Mouse (Mus musculus) naive thymus-derived CD4-positive, alpha-beta T cell, adult 2 months (primary cell): ENCODE results near the gene Rag2.

ENCODE experiments used
- DNase-seq: peaks from one replicate; pipeline ENCODE4 v3.0.0-alpha.2; 2011; ENCODE audit warnings: low read depth

Gene Rag2

GRCm38 (mm10) chr2:101624526-101624925 lies at the start of gene Rag2:
TSS of gene Rag2 (plus strand) at chr2:101624718.
- no peak for DNase-seq

GRCm38 (mm10) chr2:101577243-101577642 lies 47.3 kb upstream of the Rag2 start:
- DNase-seq = no peak

GRCm38 (mm10) chr2:101580027-101580426 lies 44.5 kb upstream of the Rag2 start:
- no peak for DNase-seq

GRCm38 (mm10) chr2:101580428-101580827 lies 44.1 kb upstream of the Rag2 start:
- no peak for DNase-seq

- no peak for DNase-seq
Observed at GRCm38 (mm10) chr2:101580977-101581376, 43.5 kb upstream of the Rag2 start.

GRCm38 (mm10) chr2:101581418-101581817 lies 43.1 kb upstream of the Rag2 start:
- no peak for DNase-seq

- DNase-seq = no peak
Observed at GRCm38 (mm10) chr2:101591356-101591755, 33.2 kb upstream of the Rag2 start.

- DNase-seq = no peak
Observed at GRCm38 (mm10) chr2:101592023-101592841, 32.3 kb upstream of the Rag2 start.

GRCm38 (mm10) chr2:101592886-101593285 lies 31.6 kb upstream of the Rag2 start:
- no peak for DNase-seq

- no peak for DNase-seq
Observed at GRCm38 (mm10) chr2:101594681-101595080, 29.8 kb upstream of the Rag2 start.

- DNase-seq = peak; percentile 12
Observed at GRCm38 (mm10) chr2:101597186-101597585, 27.3 kb upstream of the Rag2 start.

- peak; percentile 8 for DNase-seq
Observed at GRCm38 (mm10) chr2:101598190-101599181, 26.0 kb upstream of the Rag2 start.

- no peak for DNase-seq
Observed at GRCm38 (mm10) chr2:101600703-101601102, 23.8 kb upstream of the Rag2 start.

- no peak for DNase-seq
Observed at GRCm38 (mm10) chr2:101603099-101603498, 21.4 kb upstream of the Rag2 start.

GRCm38 (mm10) chr2:101608232-101608894 lies 16.2 kb upstream of the Rag2 start:
- DNase-seq = no peak

- no peak for DNase-seq
Observed at GRCm38 (mm10) chr2:101610861-101611260, 13.7 kb upstream of the Rag2 start.

GRCm38 (mm10) chr2:101615464-101616305 lies 8.8 kb upstream of the Rag2 start:
- DNase-seq = peak; percentile 28

- no peak for DNase-seq
Observed at GRCm38 (mm10) chr2:101618373-101618772, 6.1 kb upstream of the Rag2 start.

GRCm38 (mm10) chr2:101620899-101621298 lies 3.6 kb upstream of the Rag2 start:
- no peak for DNase-seq

GRCm38 (mm10) chr2:101621611-101622010 lies 2.9 kb upstream of the Rag2 start:
- DNase-seq = no peak

GRCm38 (mm10) chr2:101623042-101623441 lies 1.5 kb upstream of the Rag2 start:
- no peak for DNase-seq
